Mouse (Mus musculus): ENCODE results near the gene Gpr157. TPM values are rescaled to one million over a fixed set of nuclear protein-coding genes. Genes with fewer than 3 reads are reported as not detected.

The Gpr157 gene
- total RNA-seq, 1 experiment, result 0.71 TPM

- Histone ChIP-seq H3K36me3 (ENCODE audit: control insufficient read depth, insufficient read depth, low read length, poor library complexity, severe bottlenecking) (no peaks in the 10 kb centered on the region), H3K4me1 (ENCODE audit: control insufficient read depth in 2 of 2, insufficient read depth in 2 of 2, low read length in 2 of 2, poor library complexity in 1 of 2) (peaks cover 9 to 33% of the 10 kb centered on the region in 2 experiments), H3K27ac (ENCODE audit: insufficient read depth, low read depth, low read length, poor library complexity, severe bottlenecking) (no peak overlapping the region), H3K4me3 (ENCODE audit: insufficient read depth in 1 of 2, low read depth in 1 of 2, low read length in 2 of 2, poor library complexity in 1 of 2, severe bottlenecking in 1 of 2) (no peak overlapping the region), H3K9ac (ENCODE audit: insufficient read depth, low read depth, low read length, poor library complexity, severe bottlenecking) (no peak overlapping the region), H3K9me3 (ENCODE audit: control insufficient read depth, insufficient read depth, low read depth, low read length) (no peaks in the 10 kb centered on the region)
- no peak for TF ChIP-seq CHD2 (IDR thresholded peaks at IDR 0.05; ENCODE audit: low read depth, low read length)
- no peak for TF ChIP-seq MAFK (IDR thresholded peaks at IDR 0.05; ENCODE audit: insufficient read depth, low read depth, low read length)
- DNase-seq (ENCODE audit: low read depth, low spot score), result no peak
- in situ Hi-C loops (cut with MboI; ENCODE audit: low sequenced_read_pairs in 2 of 2, unreplicated experiment in 2 of 2), result no loop called here
Observed at GRCm38 (mm10) chr4:150135254-150135653, 48.1 kb downstream of the Gpr157 start.

DNA sequence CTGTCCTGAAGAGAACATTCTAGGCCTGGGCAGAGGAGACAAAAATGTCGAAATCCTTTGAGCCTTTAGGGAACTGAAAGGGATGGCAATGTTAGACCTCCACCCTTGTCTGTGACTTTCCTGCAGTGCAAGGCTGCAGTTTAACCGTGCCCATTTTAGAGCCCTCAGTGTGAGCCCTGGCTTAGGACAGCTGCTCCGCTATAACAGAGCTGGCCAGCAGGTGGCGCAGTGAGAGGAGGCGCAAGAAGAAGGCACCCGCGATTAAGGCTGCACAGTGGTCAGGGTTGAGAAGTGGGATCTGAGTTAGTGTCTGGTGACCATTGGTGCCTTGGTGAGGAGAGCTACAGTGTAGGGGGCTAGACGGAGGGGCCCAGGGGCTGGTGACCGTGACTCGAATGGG lies 49.5 kb downstream of the Gpr157 start:
- H3K9me3 ChIP-seq (ENCODE audit: control insufficient read depth, insufficient read depth, low read depth, low read length), result no peaks in the 10 kb centered on the region
- H3K36me3 ChIP-seq (ENCODE audit: control insufficient read depth, insufficient read depth, low read length, poor library complexity, severe bottlenecking), result no peaks in the 10 kb centered on the region
- H3K27ac ChIP-seq (ENCODE audit: insufficient read depth, low read depth, low read length, poor library complexity, severe bottlenecking), result no peak overlapping the region
- no peak overlapping the region; a peak in 1 of 4 replicates for H3K4me3 ChIP-seq (ENCODE audit: insufficient read depth in 1 of 2, low read depth in 1 of 2, low read length in 2 of 2, poor library complexity in 1 of 2, severe bottlenecking in 1 of 2)
- TF ChIP-seq ZC3H11A (IDR thresholded peaks at IDR 0.05; ENCODE audit: borderline replicate concordance, low read depth, low read length) (no peak), CHD2 (IDR thresholded peaks at IDR 0.05; ENCODE audit: low read depth, low read length) (no peak), HCFC1 (IDR thresholded peaks at IDR 0.05; ENCODE audit: borderline replicate concordance, insufficient read depth, low read length) (no peak), ZNF384 (IDR thresholded peaks at IDR 0.05; ENCODE audit: low read depth, low read length) (no peak), MAFK (IDR thresholded peaks at IDR 0.05; ENCODE audit: insufficient read depth, low read depth, low read length) (no peak)
- DNase-seq (ENCODE audit: low read depth, low spot score), result peak; percentile 73
- no peak overlapping the region; the same call in 1 of the 2 replicates for H3K9ac ChIP-seq (ENCODE audit: insufficient read depth, low read depth, low read length, poor library complexity, severe bottlenecking)
- in situ Hi-C loops (cut with MboI; ENCODE audit: low sequenced_read_pairs in 2 of 2, unreplicated experiment in 2 of 2), result no loop called here
- peaks cover 4 to 23% of the 10 kb centered on the region in 2 experiments for H3K4me1 ChIP-seq (ENCODE audit: control insufficient read depth in 2 of 2, insufficient read depth in 2 of 2, low read length in 2 of 2, poor library complexity in 1 of 2)

- Histone ChIP-seq H3K9ac (ENCODE audit: insufficient read depth, low read depth, low read length, poor library complexity, severe bottlenecking) (peak overlapping the region; percentile 10; the same call in 1 of the 2 replicates), H3K4me3 (ENCODE audit: insufficient read depth in 1 of 2, low read depth in 1 of 2, low read length in 2 of 2, poor library complexity in 1 of 2, severe bottlenecking in 1 of 2) (peak overlapping the region in 1 of 2 experiments; percentile 21; a peak in 1 of 4 replicates), H3K27ac (ENCODE audit: insufficient read depth, low read depth, low read length, poor library complexity, severe bottlenecking) (no peak overlapping the region), H3K9me3 (ENCODE audit: control insufficient read depth, insufficient read depth, low read depth, low read length) (no peaks in the 10 kb centered on the region), H3K36me3 (ENCODE audit: control insufficient read depth, insufficient read depth, low read length, poor library complexity, severe bottlenecking) (no peaks in the 10 kb centered on the region), H3K4me1 (ENCODE audit: control insufficient read depth in 2 of 2, insufficient read depth in 2 of 2, low read length in 2 of 2, poor library complexity in 1 of 2) (peaks cover 4 to 17% of the 10 kb centered on the region in 2 experiments)
- in situ Hi-C loops (cut with MboI; ENCODE audit: low sequenced_read_pairs in 2 of 2, unreplicated experiment in 2 of 2), result no loop called here
- TF ChIP-seq HCFC1 (IDR thresholded peaks at IDR 0.05; ENCODE audit: borderline replicate concordance, insufficient read depth, low read length) (no peak), MAFK (IDR thresholded peaks at IDR 0.05; ENCODE audit: insufficient read depth, low read depth, low read length) (no peak)
- DNase-seq (ENCODE audit: low read depth, low spot score), result no peak
Observed at GRCm38 (mm10) chr4:150137368-150138083, 50.4 kb downstream of the Gpr157 start.

DNA sequence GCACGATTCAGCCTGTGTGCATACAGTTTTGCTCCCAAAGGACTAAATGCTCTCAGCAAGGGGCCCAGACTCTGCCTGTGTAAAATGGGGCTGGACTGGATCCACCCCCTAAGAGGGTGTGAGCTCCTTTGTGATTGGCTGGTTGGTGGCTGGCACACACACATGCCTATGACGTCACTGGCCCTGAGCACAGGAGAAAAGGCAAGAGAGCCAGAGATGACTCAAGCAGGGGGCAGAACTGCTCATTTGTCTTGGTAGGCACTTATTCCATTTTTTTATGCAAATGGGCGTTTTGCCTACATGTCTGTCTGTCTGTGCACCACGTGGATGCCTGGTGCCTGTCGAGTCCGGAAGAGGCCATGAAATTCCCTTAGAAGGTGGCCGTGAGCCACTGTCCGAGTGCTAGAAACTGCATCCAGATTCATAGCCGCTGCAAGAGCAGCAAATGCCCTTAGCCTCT lies 50.9 kb downstream of the Gpr157 start:
- H3K36me3 ChIP-seq (ENCODE audit: control insufficient read depth, insufficient read depth, low read length, poor library complexity, severe bottlenecking), result no peaks in the 10 kb centered on the region
- no peak overlapping the region for H3K27ac ChIP-seq (ENCODE audit: insufficient read depth, low read depth, low read length, poor library complexity, severe bottlenecking)
- in situ Hi-C loops (cut with MboI; ENCODE audit: low sequenced_read_pairs in 2 of 2, unreplicated experiment in 2 of 2), result no loop called here
- peak overlapping the region; percentile 10; the same call in 1 of the 2 replicates for H3K9ac ChIP-seq (ENCODE audit: insufficient read depth, low read depth, low read length, poor library complexity, severe bottlenecking)
- peak; percentile 87 for DNase-seq (ENCODE audit: low read depth, low spot score)
- no peak for TF ChIP-seq ZNF384 (IDR thresholded peaks at IDR 0.05; ENCODE audit: low read depth, low read length)
- TF ChIP-seq MAFK (IDR thresholded peaks at IDR 0.05; ENCODE audit: insufficient read depth, low read depth, low read length), result no peak
- TF ChIP-seq CHD2 (IDR thresholded peaks at IDR 0.05; ENCODE audit: low read depth, low read length), result no peak
- no peak for TF ChIP-seq ZC3H11A (IDR thresholded peaks at IDR 0.05; ENCODE audit: borderline replicate concordance, low read depth, low read length)
- TF ChIP-seq HCFC1 (IDR thresholded peaks at IDR 0.05; ENCODE audit: borderline replicate concordance, insufficient read depth, low read length), result no peak
- H3K9me3 ChIP-seq (ENCODE audit: control insufficient read depth, insufficient read depth, low read depth, low read length), result no peaks in the 10 kb centered on the region
- H3K4me1 ChIP-seq (ENCODE audit: control insufficient read depth in 2 of 2, insufficient read depth in 2 of 2, low read length in 2 of 2, poor library complexity in 1 of 2), result peaks cover 4 to 13% of the 10 kb centered on the region in 2 experiments
- H3K4me3 ChIP-seq (ENCODE audit: insufficient read depth in 1 of 2, low read depth in 1 of 2, low read length in 2 of 2, poor library complexity in 1 of 2, severe bottlenecking in 1 of 2), result peak overlapping the region; percentile 11 to 59; a peak in 3 of 4 replicates

Data from ES-E14 (cell line).